In genomic region chr11:49252048-49252447, GRCm38 (mm10) we compare ENCODE assay signal across 15 mouse cellular contexts. TPM values are rescaled to one million over a fixed set of nuclear protein-coding genes. Genes with fewer than 3 reads are reported as not detected.
DNase-seq lines count a peak whose midpoint lies in the region; ATAC-seq and TF ChIP-seq lines count a peak whose summit lies in the region.
"Had no signal": no experiment of that assay in that cellular context is flagged by ENCODE, and none has a peak within 500 bp of the region (broad histone marks: within the 10 kb centered on the region; RNA-seq: fewer than 3 reads in every experiment).

No protein-coding gene starts in this region.

- no peak for DNase-seq in heart, adult 18-20 months
- no peak for DNase-seq in liver, postnatal 0 days
- no peak for DNase-seq in left cerebral cortex, adult 9 months (ENCODE audit: low spot score in 2 of 2)
- DNase-seq: cerebellum, postnatal 14 days; retina, postnatal 1 day had no signal

- TF ChIP-seq CTCF in liver, postnatal 0 days (IDR thresholded peaks at IDR 0.05; ENCODE audit: low read depth) = no peak

- no peak overlapping the region for H3K9ac ChIP-seq in heart, embryonic 12.5 days
- H3K9ac ChIP-seq in liver, postnatal 0 days (replicated peaks) = peak overlapping the region; percentile 92
- H3K9ac ChIP-seq in forebrain, embryonic 13.5 days = no peak overlapping the region
- H3K9ac ChIP-seq in forebrain, embryonic 16.5 days (replicated peaks; ENCODE audit: low read depth, low read length) = no peak overlapping the region
- H3K9ac ChIP-seq: midbrain, embryonic 12.5 days had no signal

- 81% methylated on average over 5 of the region's 5 CpGs for WGBS in heart, embryonic 12.5 days
- WGBS in liver, postnatal 0 days (ENCODE audit: insufficient replicate concordance) = 54% methylated on average over 5 of the region's 5 CpGs
- WGBS in forebrain, embryonic 13.5 days = 93% methylated on average over 5 of the region's 5 CpGs
- WGBS in forebrain, embryonic 16.5 days = 94% methylated on average over 5 of the region's 5 CpGs

- H3K36me3 ChIP-seq in heart, embryonic 12.5 days = peaks cover 45% of the 10 kb centered on the region
- peaks cover 54% of the 10 kb centered on the region for H3K36me3 ChIP-seq in megakaryocyte, embryonic 14.5 days (replicated peaks; ENCODE audit: low read length)
- peaks cover 47% of the 10 kb centered on the region for H3K36me3 ChIP-seq in liver, postnatal 0 days (replicated peaks; ENCODE audit: insufficient read depth, low read length)
- peaks cover 33% of the 10 kb centered on the region for H3K36me3 ChIP-seq in forebrain, embryonic 13.5 days (ENCODE audit: poor library complexity, severe bottlenecking)
- H3K36me3 ChIP-seq in forebrain, embryonic 16.5 days (ENCODE audit: control insufficient read depth, insufficient read depth) = no peaks in the 10 kb centered on the region

- H3K4me3 ChIP-seq in heart, embryonic 12.5 days = no peak overlapping the region
- peak overlapping the region; percentile 93 for H3K4me3 ChIP-seq in megakaryocyte, embryonic 14.5 days (replicated peaks)
- H3K4me3 ChIP-seq in liver, postnatal 0 days (ENCODE audit: low read depth, low read length) = peak overlapping the region; percentile 80
- H3K4me3 ChIP-seq in forebrain, embryonic 13.5 days = no peak overlapping the region
- H3K4me3 ChIP-seq in forebrain, embryonic 16.5 days (replicated peaks; ENCODE audit: low read length) = no peak overlapping the region
- H3K4me3 ChIP-seq: midbrain, embryonic 12.5 days had no signal

- no peak for ATAC-seq in heart, embryonic 12.5 days (ENCODE audit: insufficient number of reproducible peaks, low FRiP score)
- ATAC-seq in megakaryocyte, adult 5-6 weeks (ENCODE audit: poor library complexity, severe bottlenecking) = no peak
- ATAC-seq in liver, postnatal 0 days = no peak
- ATAC-seq in forebrain, embryonic 13.5 days = no peak
- ATAC-seq in forebrain, embryonic 16.5 days = no peak
- ATAC-seq: activated CD4-positive, CD25-positive, alpha-beta regulatory T cell, adult 4 months had no signal

- no peaks in the 10 kb centered on the region for H3K9me3 ChIP-seq in heart, embryonic 12.5 days (replicated peaks)
- no peaks in the 10 kb centered on the region for H3K9me3 ChIP-seq in megakaryocyte, embryonic 14.5 days
- no peaks in the 10 kb centered on the region for H3K9me3 ChIP-seq in liver, postnatal 0 days (ENCODE audit: low read length)
- H3K9me3 ChIP-seq in forebrain, embryonic 13.5 days (replicated peaks) = no peaks in the 10 kb centered on the region
- no peaks in the 10 kb centered on the region for H3K9me3 ChIP-seq in forebrain, embryonic 16.5 days (ENCODE audit: control insufficient read depth, low read length)
- H3K9me3 ChIP-seq: midbrain, embryonic 12.5 days had no signal

- H3K4me1 ChIP-seq in heart, embryonic 12.5 days (replicated peaks) = peaks cover 37% of the 10 kb centered on the region
- peaks cover 95% of the 10 kb centered on the region for H3K4me1 ChIP-seq in megakaryocyte, embryonic 14.5 days
- H3K4me1 ChIP-seq in liver, postnatal 0 days (ENCODE audit: insufficient read depth) = peaks cover 58% of the 10 kb centered on the region
- H3K4me1 ChIP-seq in forebrain, embryonic 13.5 days = peaks cover 23% of the 10 kb centered on the region
- H3K4me1 ChIP-seq in forebrain, embryonic 16.5 days (replicated peaks; ENCODE audit: control insufficient read depth, insufficient read depth, low read length) = peaks cover 14% of the 10 kb centered on the region

- no peak for TF ChIP-seq EP300 in liver, postnatal 0 days (IDR thresholded peaks at IDR 0.05; ENCODE audit: low read depth)

- H3K4me2 ChIP-seq in heart, embryonic 12.5 days = peak overlapping the region; percentile 70
- peak overlapping the region; percentile 95 for H3K4me2 ChIP-seq in liver, postnatal 0 days (ENCODE audit: low read depth, low read length)
- no peak overlapping the region for H3K4me2 ChIP-seq in forebrain, embryonic 13.5 days
- H3K4me2 ChIP-seq in forebrain, embryonic 16.5 days (ENCODE audit: low read length) = no peak overlapping the region

- H3K27ac ChIP-seq in heart, embryonic 12.5 days (ENCODE audit: poor library complexity, severe bottlenecking) = no peak overlapping the region
- peak overlapping the region; percentile 98 for H3K27ac ChIP-seq in liver, postnatal 0 days (ENCODE audit: low read depth)
- H3K27ac ChIP-seq in forebrain, embryonic 13.5 days = no peak overlapping the region
- H3K27ac ChIP-seq in forebrain, embryonic 16.5 days (ENCODE audit: low read length) = no peak overlapping the region
- H3K27ac ChIP-seq: midbrain, embryonic 12.5 days had no signal

- no peaks in the 10 kb centered on the region for H3K27me3 ChIP-seq in heart, embryonic 12.5 days (replicated peaks)
- no peaks in the 10 kb centered on the region for H3K27me3 ChIP-seq in megakaryocyte, embryonic 14.5 days (replicated peaks)
- no peaks in the 10 kb centered on the region for H3K27me3 ChIP-seq in liver, postnatal 0 days (ENCODE audit: insufficient read depth, low read length)
- H3K27me3 ChIP-seq in forebrain, embryonic 13.5 days = no peaks in the 10 kb centered on the region
- H3K27me3 ChIP-seq in forebrain, embryonic 16.5 days (replicated peaks; ENCODE audit: control insufficient read depth, insufficient read depth, low read length) = no peaks in the 10 kb centered on the region
- H3K27me3 ChIP-seq: midbrain, embryonic 12.5 days had no signal

RNA-seq across cellular contexts. Expression of gene Mgat1, which starts 8.1 kb away (rescaled TPM):
- 45.7 TPM in 2 replicates for polyA plus RNA-seq in heart, embryonic 12.5 days (2016; fragmentation: Nextera tagmentation; extraction: Ambion mirVana)
- total RNA-seq in heart, adult 18-20 months (2021) = 10 to 100 TPM; 67.1 TPM
- 64.1 and 65.8 TPM in 2 replicates for polyA plus RNA-seq in megakaryocyte, embryonic 14.5 days (2012; ENCODE audit: insufficient read depth, low replicate concordance)
- total RNA-seq in megakaryocyte, adult 5-6 weeks (2015) = 33.6 and 36.0 TPM in 2 replicates
- total RNA-seq in megakaryocyte, adult 5-6 weeks (2017) = 42.6 and 42.9 TPM in 2 replicates
- 56.3 and 58.2 TPM in 2 replicates for polyA plus RNA-seq in liver, postnatal 0 days (2015; fragmentation: Nextera tagmentation; extraction: Ambion mirVana)
- polyA plus RNA-seq in forebrain, embryonic 13.5 days (2015; fragmentation: Nextera tagmentation; extraction: Ambion mirVana) = 25.5 and 30.6 TPM in 2 replicates
- polyA plus RNA-seq in forebrain, embryonic 16.5 days (2015; fragmentation: Nextera tagmentation; extraction: Ambion mirVana) = 28.0 and 31.8 TPM in 2 replicates

RNA-seq across cellular contexts. Expression of gene Olfr1393, which starts 26.1 kb away (rescaled TPM):
- 0.08 and 0.27 TPM in 2 replicates for polyA plus RNA-seq in heart, embryonic 12.5 days (2016; fragmentation: Nextera tagmentation; extraction: Ambion mirVana)
- under 1 TPM; 0.41 to 0.69 TPM for total RNA-seq in heart, adult 18-20 months (2021)
- polyA plus RNA-seq in megakaryocyte, embryonic 14.5 days (2012; ENCODE audit: insufficient read depth, low replicate concordance) = not detected in 2 replicates
- not detected in 2 replicates for total RNA-seq in megakaryocyte, adult 5-6 weeks (2015)
- not detected in 2 replicates for total RNA-seq in megakaryocyte, adult 5-6 weeks (2017)
- polyA plus RNA-seq in liver, postnatal 0 days (2015; fragmentation: Nextera tagmentation; extraction: Ambion mirVana) = 0.05 and 0.07 TPM in 2 replicates
- 0.08 and 0.13 TPM in 2 replicates for polyA plus RNA-seq in forebrain, embryonic 13.5 days (2015; fragmentation: Nextera tagmentation; extraction: Ambion mirVana)
- polyA plus RNA-seq in forebrain, embryonic 16.5 days (2015; fragmentation: Nextera tagmentation; extraction: Ambion mirVana) = not detected in 2 replicates
- polyA plus RNA-seq: activated CD4-positive, CD25-positive, alpha-beta regulatory T cell, adult 4 months; C2C12 had no signal

RNA-seq across cellular contexts. Expression of gene Olfr1392, which starts 33.0 kb away (rescaled TPM):
- not detected in 2 replicates for polyA plus RNA-seq in heart, embryonic 12.5 days (2016; fragmentation: Nextera tagmentation; extraction: Ambion mirVana)
- total RNA-seq in heart, adult 18-20 months (2021) = not detected
- polyA plus RNA-seq in megakaryocyte, embryonic 14.5 days (2012; ENCODE audit: insufficient read depth, low replicate concordance) = not detected in 2 replicates
- total RNA-seq in megakaryocyte, adult 5-6 weeks (2015) = 0.84 TPM in 1 of 2 replicates, not detected in the other
- total RNA-seq in megakaryocyte, adult 5-6 weeks (2017) = not detected in 2 replicates
- polyA plus RNA-seq in liver, postnatal 0 days (2015; fragmentation: Nextera tagmentation; extraction: Ambion mirVana) = not detected in 2 replicates
- polyA plus RNA-seq in forebrain, embryonic 13.5 days (2015; fragmentation: Nextera tagmentation; extraction: Ambion mirVana) = not detected in 2 replicates
- polyA plus RNA-seq in forebrain, embryonic 16.5 days (2015; fragmentation: Nextera tagmentation; extraction: Ambion mirVana) = not detected in 2 replicates
- polyA plus RNA-seq: activated CD4-positive, CD25-positive, alpha-beta regulatory T cell, adult 4 months; C2C12 had no signal

RNA-seq across cellular contexts. Expression of gene Zfp62, which starts 49.0 kb away (rescaled TPM):
- polyA plus RNA-seq in heart, embryonic 12.5 days (2016; fragmentation: Nextera tagmentation; extraction: Ambion mirVana) = 33.5 and 34.6 TPM in 2 replicates
- total RNA-seq in heart, adult 18-20 months (2021) = 10 to 100 TPM; 27.6 to 32.6 TPM
- polyA plus RNA-seq in megakaryocyte, embryonic 14.5 days (2012; ENCODE audit: insufficient read depth, low replicate concordance) = 1.5 TPM in 1 of 2 replicates, not detected in the other
- total RNA-seq in megakaryocyte, adult 5-6 weeks (2015) = 46.3 and 59.7 TPM in 2 replicates
- 59.0 and 80.3 TPM in 2 replicates for total RNA-seq in megakaryocyte, adult 5-6 weeks (2017)
- 8.6 and 8.8 TPM in 2 replicates for polyA plus RNA-seq in liver, postnatal 0 days (2015; fragmentation: Nextera tagmentation; extraction: Ambion mirVana)
- 58.5 and 58.6 TPM in 2 replicates for polyA plus RNA-seq in forebrain, embryonic 13.5 days (2015; fragmentation: Nextera tagmentation; extraction: Ambion mirVana)
- 59.1 and 64.9 TPM in 2 replicates for polyA plus RNA-seq in forebrain, embryonic 16.5 days (2015; fragmentation: Nextera tagmentation; extraction: Ambion mirVana)

RNA-seq across cellular contexts. Expression of gene Olfr10, which starts 52.5 kb away (rescaled TPM):
- not detected in 2 replicates for polyA plus RNA-seq in heart, embryonic 12.5 days (2016; fragmentation: Nextera tagmentation; extraction: Ambion mirVana)
- not detected for total RNA-seq in heart, adult 18-20 months (2021)
- polyA plus RNA-seq in megakaryocyte, embryonic 14.5 days (2012; ENCODE audit: insufficient read depth, low replicate concordance) = not detected in 2 replicates
- not detected in 2 replicates for total RNA-seq in megakaryocyte, adult 5-6 weeks (2015)
- total RNA-seq in megakaryocyte, adult 5-6 weeks (2017) = not detected in 2 replicates
- not detected in 2 replicates for polyA plus RNA-seq in liver, postnatal 0 days (2015; fragmentation: Nextera tagmentation; extraction: Ambion mirVana)
- not detected in 2 replicates for polyA plus RNA-seq in forebrain, embryonic 13.5 days (2015; fragmentation: Nextera tagmentation; extraction: Ambion mirVana)
- polyA plus RNA-seq in forebrain, embryonic 16.5 days (2015; fragmentation: Nextera tagmentation; extraction: Ambion mirVana) = not detected in 2 replicates
- polyA plus RNA-seq: activated CD4-positive, CD25-positive, alpha-beta regulatory T cell, adult 4 months; C2C12; frontal cortex, adult 2 months; large intestine, adult 2 months; midbrain, embryonic 12.5 days had no signal

Comparison
In these comparisons a context has a peak if more than half of its experiments do, and no peak if none do; other contexts are left out.
1. H3K4me2 ChIP-seq: peak in heart, embryonic 12.5 days (single experiment) and liver, postnatal 0 days (single experiment); none in forebrain, embryonic 13.5 days (single experiment) and forebrain, embryonic 16.5 days (single experiment).
2. H3K4me3 ChIP-seq: peak in megakaryocyte, embryonic 14.5 days (single experiment) and liver, postnatal 0 days (single experiment); none in heart, embryonic 12.5 days (single experiment), forebrain, embryonic 13.5 days (single experiment) and forebrain, embryonic 16.5 days (single experiment).